Comparison of ENCODE assay signal across 13 mouse cellular contexts in the genomic region with DNA sequence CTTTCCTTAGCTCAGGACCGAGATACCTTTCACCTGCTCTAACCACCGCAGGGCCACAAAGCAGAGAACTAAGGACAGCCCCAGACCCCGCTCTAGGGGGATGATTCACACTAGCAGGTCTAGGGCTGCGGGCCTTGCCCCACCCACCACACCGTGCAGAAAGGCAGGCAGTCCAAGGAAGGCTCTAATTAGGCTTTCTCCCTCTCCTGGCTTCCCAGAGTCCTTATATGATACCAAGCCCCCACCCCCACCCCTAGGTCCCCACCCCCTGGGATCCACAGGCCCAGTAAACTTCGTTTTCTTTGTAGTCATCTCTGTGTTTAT. TPM values are rescaled to one million over a fixed set of nuclear protein-coding genes. Genes with fewer than 3 reads are reported as not detected.
DNase-seq lines count a peak whose midpoint lies in the region; ATAC-seq and TF ChIP-seq lines count a peak whose summit lies in the region.
"Had no signal": no experiment of that assay in that cellular context is flagged by ENCODE, and none has a peak within 500 bp of the region (broad histone marks: within the 10 kb centered on the region; RNA-seq: fewer than 3 reads in every experiment).

No protein-coding gene starts in this region.

- no peaks in the 10 kb centered on the region for H3K4me1 ChIP-seq in lung, embryonic 14.5 days (ENCODE audit: insufficient read depth)
- no peaks in the 10 kb centered on the region for H3K4me1 ChIP-seq in lung, adult 2 months (ENCODE audit: control insufficient read depth, insufficient read depth, low read length)
- H3K4me1 ChIP-seq in hindbrain, embryonic 14.5 days (replicated peaks; ENCODE audit: control insufficient read depth, insufficient read depth, low read length), result peaks cover 26% of the 10 kb centered on the region
- H3K4me1 ChIP-seq in midbrain, postnatal 0 days (ENCODE audit: insufficient read depth, low read length), result 0 out of 2 replicates have a peak, but pooled peaks cover 2% of the 10 kb centered on the region

- DNase-seq in cerebellum, adult 11 months, result no peak
- DNase-seq in lung, embryonic 14.5 days, result no peak
- DNase-seq in lung, adult 2 months, result no peak
- no peak for DNase-seq in hindbrain, embryonic 14.5 days (ENCODE audit: low spot score)
- no peak for DNase-seq in midbrain, postnatal 0 days (ENCODE audit: low spot score)
- no peak for DNase-seq in natural killer cell, adult 2 months (ENCODE audit: low spot score in 2 of 2)
- DNase-seq: adrenal gland, adult 8-10 months; cerebellum, adult 18-20 months; gastrocnemius, postnatal 10 days; kidney, postnatal 14 days had no signal

- 53% methylated on average over 6 of the region's 6 CpGs for WGBS in lung, embryonic 14.5 days
- 53% methylated on average over 6 of the region's 6 CpGs for WGBS in lung, adult 2 months
- 62% methylated on average over 6 of the region's 6 CpGs for WGBS in hindbrain, embryonic 14.5 days
- 67% methylated on average over 6 of the region's 6 CpGs for WGBS in midbrain, postnatal 0 days

- H3K4me2 ChIP-seq in lung, embryonic 14.5 days, result no peak overlapping the region
- H3K4me2 ChIP-seq in hindbrain, embryonic 14.5 days (replicated peaks), result no peak overlapping the region
- no peak overlapping the region for H3K4me2 ChIP-seq in midbrain, postnatal 0 days (ENCODE audit: low read depth, low read length, poor library complexity, severe bottlenecking)

- H3K9me3 ChIP-seq in lung, embryonic 14.5 days (ENCODE audit: low read depth, low read length), result no peaks in the 10 kb centered on the region
- H3K9me3 ChIP-seq in hindbrain, embryonic 14.5 days (ENCODE audit: control insufficient read depth, low read length), result no peaks in the 10 kb centered on the region
- H3K9me3 ChIP-seq in midbrain, postnatal 0 days (ENCODE audit: low read length), result no peaks in the 10 kb centered on the region

- no peak for TF ChIP-seq CTCF in lung, embryonic 14.5 days (IDR thresholded peaks at IDR 0.05; ENCODE audit: low read depth)
- TF ChIP-seq CTCF in lung, adult 2 months (IDR thresholded peaks at IDR 0.05; ENCODE audit: insufficient read depth, low read length), result no peak
- TF ChIP-seq CTCF in midbrain, postnatal 0 days (IDR thresholded peaks at IDR 0.05), result no peak

- no peak for TF ChIP-seq POLR2A in lung, adult 2 months (IDR thresholded peaks at IDR 0.05; ENCODE audit: borderline replicate concordance, extremely low read depth, low read depth, low read length)

- H3K27ac ChIP-seq in lung, embryonic 14.5 days (ENCODE audit: low read depth), result no peak overlapping the region
- no peak overlapping the region for H3K27ac ChIP-seq in hindbrain, embryonic 14.5 days
- H3K27ac ChIP-seq in midbrain, postnatal 0 days (ENCODE audit: low read depth, low read length), result no peak overlapping the region

- H3K4me3 ChIP-seq in lung, embryonic 14.5 days (ENCODE audit: low read depth, low read length), result no peak overlapping the region
- no peak overlapping the region for H3K4me3 ChIP-seq in lung, adult 2 months (replicated peaks; ENCODE audit: extremely low read depth, low read depth, low read length)
- no peak overlapping the region for H3K4me3 ChIP-seq in hindbrain, embryonic 14.5 days (replicated peaks; ENCODE audit: low read length)
- H3K4me3 ChIP-seq in midbrain, postnatal 0 days (ENCODE audit: low read depth, low read length), result no peak overlapping the region

- 0 out of 2 replicates have a peak, but pooled peaks have one; percentile 2 for ATAC-seq in cerebellum, adult (ENCODE audit: insufficient number of reproducible peaks, low FRiP score, low TSS enrichment)
- peak; percentile 25; the same call in 1 of the 2 replicates for ATAC-seq in lung, embryonic 14.5 days (ENCODE audit: insufficient read depth)
- peak; percentile 16; the same call in 1 of the 2 replicates for ATAC-seq in hindbrain, embryonic 14.5 days (ENCODE audit: low FRiP score)
- peak; percentile 41; the same call in 1 of the 2 replicates for ATAC-seq in midbrain, postnatal 0 days (ENCODE audit: low FRiP score)
- no peak for ATAC-seq in granulocyte monocyte progenitor cell, adult 5-6 weeks (replicated peaks; ENCODE audit: poor library complexity, severe bottlenecking)

- H3K9ac ChIP-seq in lung, embryonic 14.5 days, result no peak overlapping the region
- H3K9ac ChIP-seq in hindbrain, embryonic 14.5 days, result no peak overlapping the region
- no peak overlapping the region for H3K9ac ChIP-seq in midbrain, postnatal 0 days (replicated peaks; ENCODE audit: low read length, poor library complexity, severe bottlenecking)

- H3K36me3 ChIP-seq in lung, embryonic 14.5 days (ENCODE audit: insufficient read depth), result no peaks in the 10 kb centered on the region
- H3K36me3 ChIP-seq in hindbrain, embryonic 14.5 days (replicated peaks; ENCODE audit: control insufficient read depth, insufficient read depth), result no peaks in the 10 kb centered on the region
- no peaks in the 10 kb centered on the region for H3K36me3 ChIP-seq in midbrain, postnatal 0 days (ENCODE audit: insufficient read depth, low read length)

- no peaks in the 10 kb centered on the region for H3K27me3 ChIP-seq in lung, embryonic 14.5 days (ENCODE audit: insufficient read depth, low read length)
- H3K27me3 ChIP-seq in hindbrain, embryonic 14.5 days (ENCODE audit: control insufficient read depth, insufficient read depth, low read length), result no peaks in the 10 kb centered on the region
- no peaks in the 10 kb centered on the region for H3K27me3 ChIP-seq in midbrain, postnatal 0 days (ENCODE audit: insufficient read depth, low read length)

RNA-seq across cellular contexts. Expression of a gene that starts 48.4 kb away (rescaled TPM):
- polyA plus RNA-seq in lung, embryonic 14.5 days (2014; fragmentation: Nextera tagmentation; extraction: Ambion mirVana), result 0.78 and 1.0 TPM in 2 replicates
- 0.07 and 0.37 TPM in 2 replicates for polyA plus RNA-seq in lung, adult 2 months (2012; rRNA removed)
- 224 and 233 TPM in 2 replicates for polyA plus RNA-seq in hindbrain, embryonic 14.5 days (2014; fragmentation: Nextera tagmentation; extraction: Ambion mirVana)
- total RNA-seq in midbrain, postnatal 0 days (2014; rRNA removed), result 328 and 412 TPM in 2 replicates
- polyA plus RNA-seq in midbrain, postnatal 0 days (2015; fragmentation: Nextera tagmentation; extraction: Ambion mirVana), result 159 and 170 TPM in 2 replicates
- not detected in 2 replicates for total RNA-seq in granulocyte monocyte progenitor cell, adult 5-6 weeks (2014; fragmentation: Nextera tagmentation)
- total RNA-seq in granulocyte monocyte progenitor cell, adult 5-6 weeks (2017), result not detected in 2 replicates
- polyA plus RNA-seq: liver, adult 2 months had no signal

Comparison
In these comparisons a context has a peak if more than half of its experiments do, and no peak if none do; other contexts are left out.
1. RNA of a gene that starts 48.4 kb away (polyA plus RNA-seq): 224 to 233 TPM in hindbrain, embryonic 14.5 days and 159 to 170 TPM in midbrain, postnatal 0 days; 0.78 to 1.0 TPM in lung, embryonic 14.5 days and 0.07 to 0.37 TPM in lung, adult 2 months; every median in the first group is over 10 times any median in the second.